Mouse (Mus musculus) C2C12 (cell line): ENCODE measurements around the gene Susd6. TPM values are rescaled to one million over a fixed set of nuclear protein-coding genes. Genes with fewer than 3 reads are reported as not detected.

Experiments
- H3K27me3 ChIP-seq: one replicate; pipeline ENCODE4 v1.6.1; 2011; ENCODE audit not compliant: control insufficient read depth, insufficient read depth, insufficient read length
- H3K36me3 ChIP-seq: one replicate; pipeline ENCODE4 v1.6.1; 2011; ENCODE audit not compliant: control insufficient read depth, insufficient read depth
- H3K4me3 ChIP-seq: one replicate; pipeline ENCODE4 v1.5.1; 2011; ENCODE audit warnings: mild to moderate bottlenecking, control low read depth; ENCODE audit not compliant: poor library complexity, insufficient read depth, severe bottlenecking
- H3K79me2 ChIP-seq: one replicate; pipeline ENCODE4 v1.6.1; 2011; ENCODE audit not compliant: control insufficient read depth, insufficient read depth
- H3K79me3 ChIP-seq: one replicate; pipeline ENCODE4 v1.6.1; 2011; ENCODE audit warnings: low read depth, control low read depth
- H3ac ChIP-seq: one replicate; pipeline ENCODE3; 2011; ENCODE audit warnings: low read depth; ENCODE audit not compliant: control insufficient read depth, insufficient read length
- CEBPB ChIP-seq: IDR thresholded peaks from one replicate; pipeline ENCODE4 v1.6.1; 2011; ENCODE audit warnings: low read depth, mild to moderate bottlenecking, control low read depth, moderate library complexity
- CTCF ChIP-seq: IDR thresholded peaks from one replicate; pipeline ENCODE4 v1.5.1; 2011; ENCODE audit not compliant: control insufficient read depth, insufficient read depth, insufficient read length
- FOSL1 ChIP-seq: IDR thresholded peaks from one replicate; pipeline ENCODE4 v1.8.0; 2011; ENCODE audit warnings: mild to moderate bottlenecking, low read length; ENCODE audit not compliant: poor library complexity, insufficient read depth, severe bottlenecking
- MAX ChIP-seq: IDR thresholded peaks from one replicate; pipeline ENCODE4 v1.6.1; 2011; ENCODE audit warnings: mild to moderate bottlenecking, control low read depth
- MYOD1 ChIP-seq: IDR thresholded peaks from one replicate; pipeline ENCODE4 v1.6.1; 2011; ENCODE audit warnings: low read depth; ENCODE audit not compliant: control insufficient read depth, insufficient read length
- MYOG ChIP-seq: IDR thresholded peaks from one replicate; pipeline ENCODE4 v1.6.1; 2011; ENCODE audit not compliant: control insufficient read depth, insufficient read length; ENCODE audit errors: extremely low read depth
- USF1 ChIP-seq: IDR thresholded peaks from one replicate; pipeline ENCODE4 v1.6.1; 2011; ENCODE audit warnings: low read depth, mild to moderate bottlenecking, control low read depth, moderate library complexity
- polyA plus RNA-seq: library from polyadenylated mRNA; unstranded; fragments of >200 nt; fragmentation: generic; extraction: Trizol; gene quantifications from one replicate; pipeline ENCODE4 v1.2.1, GENCODE M21; 2012; ENCODE audit warnings: missing spikeins

The Susd6 gene
- polyA plus RNA-seq, 1 experiment = 20.9 TPM

DNA sequence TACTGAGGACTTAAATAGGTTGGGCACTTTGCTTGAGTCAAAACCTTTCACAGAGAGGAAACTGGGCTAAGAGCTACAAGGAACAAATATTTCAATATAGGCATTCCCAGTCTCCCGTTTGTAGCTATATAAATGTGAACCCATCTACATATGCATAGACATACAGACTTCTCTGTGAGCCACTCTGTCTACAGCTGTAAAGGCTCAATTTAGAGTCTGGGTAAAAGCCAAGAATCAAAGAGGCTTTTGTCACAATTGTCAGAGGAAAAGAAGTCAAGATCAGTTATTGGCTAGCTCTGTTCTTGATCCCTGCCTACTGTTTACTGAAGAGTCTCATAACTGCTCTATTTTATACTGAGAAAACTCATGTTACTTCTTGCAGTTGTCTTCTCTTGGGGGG lies 36.1 kb downstream of the Susd6 start:
- H3K79me2 ChIP-seq = peaks cover 98% of the 10 kb centered on the region
- peaks cover 27% of the 10 kb centered on the region for H3K36me3 ChIP-seq
- no peak overlapping the region for H3K4me3 ChIP-seq
- H3K79me3 ChIP-seq = peaks cover 55% of the 10 kb centered on the region
- H3ac ChIP-seq = no peak overlapping the region
- H3K27me3 ChIP-seq = no peaks in the 10 kb centered on the region
- TF ChIP-seq MAX (no peak), CTCF (no peak), MYOD1 (no peak), MYOG (no peak), USF1 (no peak), FOSL1 (no peak), CEBPB (no peak)

GRCm38 (mm10) chr12:80827464-80828015 lies 37.2 kb downstream of the Susd6 start:
- H3K79me3 ChIP-seq = peaks cover 46% of the 10 kb centered on the region
- H3K79me2 ChIP-seq = peaks cover 98% of the 10 kb centered on the region
- TF ChIP-seq USF1 (no peak), CTCF (no peak), MYOD1 (no peak), MYOG (no peak), FOSL1 (no peak), MAX (no peak), CEBPB (no peak)
- no peaks in the 10 kb centered on the region for H3K27me3 ChIP-seq
- H3K36me3 ChIP-seq = peaks cover 20% of the 10 kb centered on the region
- no peak overlapping the region for H3ac ChIP-seq
- no peak overlapping the region for H3K4me3 ChIP-seq

- Histone ChIP-seq H3ac (no peak overlapping the region), H3K79me2 (peaks cover 96% of the 10 kb centered on the region), H3K79me3 (peaks cover 45% of the 10 kb centered on the region), H3K27me3 (no peaks in the 10 kb centered on the region), H3K36me3 (peaks cover 20% of the 10 kb centered on the region), H3K4me3 (no peak overlapping the region)
- TF ChIP-seq CEBPB (no peak), CTCF (no peak), MAX (no peak), USF1 (no peak), FOSL1 (no peak), MYOD1 (no peak), MYOG (no peak)
These were observed 37.7 kb downstream of the Susd6 start for GRCm38 (mm10) chr12:80828020-80828419.

DNA sequence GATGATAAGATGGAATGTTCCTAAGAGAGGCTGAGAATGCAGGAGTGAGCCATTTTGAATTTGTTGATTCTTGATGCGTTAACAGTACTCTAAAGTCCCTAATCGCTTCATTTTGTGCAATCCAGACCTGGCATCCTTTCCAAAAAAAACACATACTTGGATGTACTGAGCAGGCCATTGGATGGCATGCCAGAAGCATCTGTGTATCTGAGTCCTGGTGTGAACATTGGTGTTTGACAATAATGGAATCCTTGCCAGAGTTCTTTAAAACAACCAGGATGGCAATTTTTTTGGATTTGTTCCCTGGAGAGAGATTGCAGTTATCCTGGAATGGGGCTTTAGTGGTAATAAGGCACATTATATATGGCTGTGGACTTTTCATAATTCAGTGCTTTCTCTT lies 38.6 kb downstream of the Susd6 start:
- no peak for TF ChIP-seq FOSL1
- TF ChIP-seq USF1 = no peak
- TF ChIP-seq MAX = no peak
- TF ChIP-seq CEBPB = no peak
- no peak for TF ChIP-seq MYOD1
- H3K79me2 ChIP-seq = peaks cover 96% of the 10 kb centered on the region
- no peak overlapping the region for H3K4me3 ChIP-seq

DNA sequence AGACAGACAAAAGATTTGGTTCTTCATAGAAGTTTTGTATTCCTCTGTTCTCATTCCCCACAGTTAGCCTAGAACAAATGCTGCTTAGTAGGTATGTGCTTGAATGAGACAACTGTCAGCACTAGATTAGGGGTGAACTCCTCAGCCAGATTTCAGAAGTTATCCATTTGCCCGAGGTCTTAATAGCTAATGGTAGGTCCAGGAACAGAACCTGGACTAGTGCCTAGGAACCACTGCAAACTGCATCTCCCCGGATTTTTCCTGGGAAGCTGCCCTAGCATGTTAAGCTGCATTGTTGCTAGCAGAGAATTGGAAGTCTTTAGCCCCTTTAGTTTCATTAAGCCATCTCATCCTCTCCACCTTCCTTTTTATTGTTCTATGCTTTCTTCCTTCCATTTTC lies 39.9 kb downstream of the Susd6 start:
- Histone ChIP-seq H3K36me3 (peaks cover 20% of the 10 kb centered on the region), H3K27me3 (no peaks in the 10 kb centered on the region), H3K4me3 (no peak overlapping the region), H3K79me2 (peaks cover 96% of the 10 kb centered on the region), H3K79me3 (peaks cover 41% of the 10 kb centered on the region), H3ac (no peak overlapping the region)
- TF ChIP-seq MYOG (no peak), MYOD1 (no peak), MAX (no peak), USF1 (no peak), CEBPB (no peak), CTCF (no peak)

More for the DNA sequence above, 38.6 kb downstream of the Susd6 start:
- Histone ChIP-seq H3K36me3 (peaks cover 20% of the 10 kb centered on the region), H3K79me3 (peaks cover 42% of the 10 kb centered on the region), H3K27me3 (no peaks in the 10 kb centered on the region), H3ac (no peak overlapping the region)

DNA sequence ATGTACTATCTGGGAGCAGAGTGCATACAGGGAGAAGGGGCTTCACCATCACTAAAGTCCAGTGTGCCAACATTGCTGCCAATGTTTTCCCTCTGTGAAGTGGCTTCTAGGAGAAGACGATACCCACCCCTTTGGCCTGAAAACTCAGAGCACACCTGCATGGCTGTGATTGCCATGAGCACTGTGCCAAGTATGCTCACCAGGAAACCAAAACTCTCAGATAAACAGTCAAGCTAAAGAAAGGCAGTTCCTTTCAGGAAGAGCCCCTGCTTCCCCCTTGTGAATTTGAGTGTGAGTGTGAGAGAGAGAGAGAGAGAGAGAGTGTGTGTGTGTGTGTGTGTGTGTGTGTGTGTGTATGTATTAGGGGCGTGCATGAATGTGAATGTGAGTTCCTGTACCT lies 40.5 kb downstream of the Susd6 start:
- H3K79me2 ChIP-seq = peaks cover 97% of the 10 kb centered on the region
- H3K4me3 ChIP-seq = no peak overlapping the region
- no peaks in the 10 kb centered on the region for H3K27me3 ChIP-seq
- H3K36me3 ChIP-seq = peaks cover 20% of the 10 kb centered on the region
- no peak for TF ChIP-seq CEBPB
- TF ChIP-seq MAX = no peak
- no peak for TF ChIP-seq USF1
- no peak for TF ChIP-seq MYOG
- no peak for TF ChIP-seq CTCF
- TF ChIP-seq MYOD1 = no peak
- no peak for TF ChIP-seq FOSL1
- no peak overlapping the region for H3ac ChIP-seq
- peaks cover 39% of the 10 kb centered on the region for H3K79me3 ChIP-seq
